Mouse (Mus musculus): ENCODE results near the gene Cit.

GRCm38 (mm10) chr5:115955131-115955530 is 110.1 kb downstream of the Cit start:
- no peak for TF ChIP-seq EP300 (optimal IDR thresholded peaks at IDR 0.05)
- TF ChIP-seq CTCF (IDR thresholded peaks at IDR 0.05; ENCODE audit: low read depth) = no peak
